Mouse (Mus musculus) gastrocnemius, adult 18-20 months (tissue): ENCODE measurements around the gene B4galnt4. TPM values are rescaled to one million over a fixed set of nuclear protein-coding genes. Genes with fewer than 3 reads are reported as not detected.
"Not testable (repeated sequence)": the region's sequence is repeated elsewhere in the genome, so short reads cannot be mapped to it uniquely, and the experiment has no call there.

Experiments used
- DNase-seq: peaks from one replicate; pipeline ENCODE4 v3.0.0; 2021; ENCODE audit warnings: low spot score
- long read RNA-seq, 2 experiments: library from polyadenylated mRNA; stranded (forward); transcript quantifications; one replicate each; pipeline ENCODE4 v2.0.0; 2021
- total RNA-seq, 2 experiments: library from RNA; stranded (reverse); gene quantifications; 2 replicates each; pipeline ENCODE4 v1.2.3; 2021

Gene B4galnt4
- not detected for total RNA-seq
- long read RNA-seq, experiment 1, partial matches to known transcripts: 1 of 1 reads
- long read RNA-seq, experiment 1, other reads (novel, unspliced or antisense): 0 of 1 reads
- long read RNA-seq, experiment 2: 0 reads

GRCm38 (mm10) chr7:141060426-141061242, at the start of gene B4galnt4:
Gene B4galnt4 (plus strand): TSS chr7:141061104.
- peak; percentile 27 for DNase-seq

GRCm38 (mm10) chr7:141011238-141011770, 49.6 kb upstream of the B4galnt4 start:
- no peak for DNase-seq

GRCm38 (mm10) chr7:141016707-141017697, 43.9 kb upstream of the B4galnt4 start:
- no peak for DNase-seq

GRCm38 (mm10) chr7:141017824-141018223, 43.1 kb upstream of the B4galnt4 start, which contains the start of gene Ifitm6:
Gene Ifitm6 (minus strand): TSS chr7:141017924.
- not testable (repeated sequence) for DNase-seq

GRCm38 (mm10) chr7:141019028-141019427, 41.9 kb upstream of the B4galnt4 start:
- DNase-seq: no peak

GRCm38 (mm10) chr7:141021489-141022449, 39.1 kb upstream of the B4galnt4 start:
- DNase-seq: no peak

- DNase-seq: no peak
These were observed 35.8 kb upstream of the B4galnt4 start for GRCm38 (mm10) chr7:141024865-141025838.

- no peak for DNase-seq
These were observed 34.7 kb upstream of the B4galnt4 start for GRCm38 (mm10) chr7:141026097-141026739.

GRCm38 (mm10) chr7:141026740-141027098, 34.2 kb upstream of the B4galnt4 start:
- DNase-seq: no peak

GRCm38 (mm10) chr7:141028831-141029230, 32.1 kb upstream of the B4galnt4 start, which contains the start of gene Gm17387:
Gene Gm17387 (plus strand): TSS chr7:141029131.
- DNase-seq: no peak

GRCm38 (mm10) chr7:141030390-141030789, 30.5 kb upstream of the B4galnt4 start:
- DNase-seq: no peak

GRCm38 (mm10) chr7:141032458-141033167, 28.3 kb upstream of the B4galnt4 start:
- DNase-seq: no peak

GRCm38 (mm10) chr7:141036624-141037023, 24.3 kb upstream of the B4galnt4 start:
- DNase-seq: not testable (repeated sequence)

GRCm38 (mm10) chr7:141038090-141039032, 22.5 kb upstream of the B4galnt4 start:
- DNase-seq: no peak

GRCm38 (mm10) chr7:141039386-141040107, 21.4 kb upstream of the B4galnt4 start:
- no peak for DNase-seq
